In the genomic region with DNA sequence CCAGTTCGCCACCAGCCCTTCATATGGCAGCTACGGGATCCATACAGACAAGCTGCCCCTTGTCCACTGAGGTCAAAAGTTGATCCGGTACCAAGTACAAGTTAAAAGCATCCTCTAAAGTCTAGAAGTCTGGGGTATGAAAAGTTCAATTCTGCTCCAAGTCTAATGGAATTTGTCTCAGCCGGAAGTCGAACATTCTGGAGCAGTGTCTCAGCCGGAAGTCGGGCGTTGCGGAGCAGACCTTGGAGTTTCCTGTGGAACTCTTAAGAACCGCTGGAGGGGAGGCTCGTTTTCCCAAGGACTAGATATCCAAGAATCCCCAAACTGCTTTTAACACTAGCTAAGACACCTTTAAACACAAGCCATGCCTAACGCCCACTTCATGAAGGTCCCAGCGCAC, we compare ENCODE assay signal across 11 mouse cellular contexts. TPM values are rescaled to one million over a fixed set of nuclear protein-coding genes. Genes with fewer than 3 reads are reported as not detected.
DNase-seq lines count a peak whose midpoint lies in the region; ATAC-seq lines count a peak whose summit lies in the region.
"Had no signal": no experiment of that assay in that cellular context is flagged by ENCODE, and none has a peak within 500 bp of the region (broad histone marks: within the 10 kb centered on the region; RNA-seq: fewer than 3 reads in every experiment).

No protein-coding gene starts in this region.

- ATAC-seq in intestine, embryonic 15.5 days, result no peak
- no peak for ATAC-seq in intestine, embryonic 16.5 days
- ATAC-seq in embryonic facial prominence, embryonic 13.5 days (ENCODE audit: insufficient number of reproducible peaks, insufficient read depth, low FRiP score, low TSS enrichment, low read depth), result no peak
- ATAC-seq in heart, embryonic 16.5 days (replicated peaks; ENCODE audit: extremely low read depth, insufficient read depth, low FRiP score), result no peak
- no peak for ATAC-seq in lung, embryonic 15.5 days (ENCODE audit: borderline replicate concordance, extremely low read depth, low FRiP score, low TSS enrichment)
- ATAC-seq: forebrain, embryonic 14.5 days; inflammation-experienced regulatory T-cells, adult 6 months had no signal

- peaks cover 40% of the 10 kb centered on the region for H3K4me1 ChIP-seq in intestine, embryonic 15.5 days (replicated peaks)
- peaks cover 30% of the 10 kb centered on the region for H3K4me1 ChIP-seq in intestine, embryonic 16.5 days (ENCODE audit: control insufficient read depth, insufficient read depth, low read length)
- H3K4me1 ChIP-seq in embryonic facial prominence, embryonic 13.5 days, result peaks cover 32% of the 10 kb centered on the region
- H3K4me1 ChIP-seq in heart, embryonic 16.5 days (ENCODE audit: control insufficient read depth, insufficient read depth, low read length), result peaks cover 41% of the 10 kb centered on the region
- peaks cover 45% of the 10 kb centered on the region for H3K4me1 ChIP-seq in lung, embryonic 15.5 days

- WGBS in intestine, embryonic 15.5 days, result 64% methylated on average over 13 of the region's 13 CpGs
- WGBS in intestine, embryonic 16.5 days, result 74% methylated on average over 13 of the region's 13 CpGs
- 57% methylated on average over 13 of the region's 13 CpGs for WGBS in embryonic facial prominence, embryonic 13.5 days
- 66% methylated on average over 13 of the region's 13 CpGs for WGBS in heart, embryonic 16.5 days
- 55% methylated on average over 13 of the region's 13 CpGs for WGBS in lung, embryonic 15.5 days

- no peak overlapping the region for H3K9ac ChIP-seq in intestine, embryonic 15.5 days
- no peak overlapping the region for H3K9ac ChIP-seq in intestine, embryonic 16.5 days (ENCODE audit: low read depth, low read length)
- no peak overlapping the region for H3K9ac ChIP-seq in embryonic facial prominence, embryonic 13.5 days
- no peak overlapping the region for H3K9ac ChIP-seq in heart, embryonic 16.5 days (ENCODE audit: low read length)
- no peak overlapping the region for H3K9ac ChIP-seq in lung, embryonic 15.5 days

- no peak overlapping the region for H3K4me2 ChIP-seq in intestine, embryonic 15.5 days (replicated peaks)
- H3K4me2 ChIP-seq in intestine, embryonic 16.5 days (ENCODE audit: low read depth, low read length), result no peak overlapping the region
- no peak overlapping the region for H3K4me2 ChIP-seq in embryonic facial prominence, embryonic 13.5 days
- H3K4me2 ChIP-seq in heart, embryonic 16.5 days (ENCODE audit: low read depth, low read length), result peak overlapping the region; percentile 16; the same call in 1 of the 2 replicates
- H3K4me2 ChIP-seq in lung, embryonic 15.5 days, result peak overlapping the region; percentile 17; the same call in 1 of the 2 replicates

- H3K4me3 ChIP-seq in intestine, embryonic 15.5 days (replicated peaks), result no peak overlapping the region
- H3K4me3 ChIP-seq in intestine, embryonic 16.5 days (ENCODE audit: low read length), result no peak overlapping the region
- H3K4me3 ChIP-seq in embryonic facial prominence, embryonic 13.5 days, result no peak overlapping the region
- no peak overlapping the region for H3K4me3 ChIP-seq in heart, embryonic 16.5 days (ENCODE audit: low read length)
- H3K4me3 ChIP-seq in lung, embryonic 15.5 days, result no peak overlapping the region
- H3K4me3 ChIP-seq: megakaryocyte, embryonic 14.5 days had no signal

- H3K27me3 ChIP-seq in intestine, embryonic 15.5 days (replicated peaks), result no peaks in the 10 kb centered on the region
- no peaks in the 10 kb centered on the region for H3K27me3 ChIP-seq in intestine, embryonic 16.5 days (replicated peaks; ENCODE audit: control insufficient read depth, insufficient read depth, low read length)
- no peaks in the 10 kb centered on the region for H3K27me3 ChIP-seq in embryonic facial prominence, embryonic 13.5 days
- no peaks in the 10 kb centered on the region for H3K27me3 ChIP-seq in heart, embryonic 16.5 days (ENCODE audit: control insufficient read depth, insufficient read depth, low read length)
- no peaks in the 10 kb centered on the region for H3K27me3 ChIP-seq in lung, embryonic 15.5 days
- H3K27me3 ChIP-seq: megakaryocyte, embryonic 14.5 days had no signal

- H3K9me3 ChIP-seq in intestine, embryonic 15.5 days, result no peaks in the 10 kb centered on the region
- no peaks in the 10 kb centered on the region for H3K9me3 ChIP-seq in intestine, embryonic 16.5 days (ENCODE audit: control insufficient read depth, low read length)
- peaks cover 5% of the 10 kb centered on the region; the same call in 1 of the 2 replicates for H3K9me3 ChIP-seq in embryonic facial prominence, embryonic 13.5 days
- H3K9me3 ChIP-seq in heart, embryonic 16.5 days (replicated peaks; ENCODE audit: control insufficient read depth, low read length), result peaks cover 6% of the 10 kb centered on the region
- H3K9me3 ChIP-seq in lung, embryonic 15.5 days, result no peaks in the 10 kb centered on the region

- H3K27ac ChIP-seq in intestine, embryonic 15.5 days, result 0 out of 2 replicates have a peak overlapping the region, but pooled peaks have one; percentile 22
- H3K27ac ChIP-seq in intestine, embryonic 16.5 days (ENCODE audit: low read length), result no peak overlapping the region
- H3K27ac ChIP-seq in embryonic facial prominence, embryonic 13.5 days, result peak overlapping the region; percentile 19; the same call in 1 of the 2 replicates
- peak overlapping the region; percentile 22 for H3K27ac ChIP-seq in heart, embryonic 16.5 days (ENCODE audit: low read length)
- H3K27ac ChIP-seq in lung, embryonic 15.5 days, result peak overlapping the region; percentile 59; the same call in 1 of the 2 replicates

- no peak for DNase-seq in left cerebral cortex, adult 11 months (ENCODE audit: low spot score)
- no peak for DNase-seq in urinary bladder, adult 18-20 months (ENCODE audit: low spot score in 2 of 2)
- DNase-seq: gastrocnemius, postnatal 36 days had no signal

- peaks cover 3% of the 10 kb centered on the region; the same call in 1 of the 2 replicates for H3K36me3 ChIP-seq in intestine, embryonic 15.5 days
- no peaks in the 10 kb centered on the region for H3K36me3 ChIP-seq in intestine, embryonic 16.5 days (ENCODE audit: control insufficient read depth, insufficient read depth, low read length)
- H3K36me3 ChIP-seq in embryonic facial prominence, embryonic 13.5 days, result peaks cover 21% of the 10 kb centered on the region
- peaks cover 4% of the 10 kb centered on the region; the same call in 1 of the 2 replicates for H3K36me3 ChIP-seq in heart, embryonic 16.5 days (ENCODE audit: control insufficient read depth, insufficient read depth)
- no peaks in the 10 kb centered on the region for H3K36me3 ChIP-seq in lung, embryonic 15.5 days

RNA-seq across cellular contexts. Expression of gene Tram2, which starts 8.4 kb away (rescaled TPM):
- 6.4 and 6.9 TPM in 2 replicates for polyA plus RNA-seq in intestine, embryonic 15.5 days (2015; fragmentation: Nextera tagmentation; extraction: Ambion mirVana)
- polyA plus RNA-seq in intestine, embryonic 16.5 days (2015; fragmentation: Nextera tagmentation; extraction: Ambion mirVana), result 5.3 and 6.3 TPM in 2 replicates
- polyA plus RNA-seq in embryonic facial prominence, embryonic 13.5 days (2015; fragmentation: Nextera tagmentation; extraction: Ambion mirVana), result 9.1 and 11.2 TPM in 2 replicates
- 3.3 and 3.6 TPM in 2 replicates for polyA plus RNA-seq in heart, embryonic 16.5 days (2015; fragmentation: Nextera tagmentation; extraction: Ambion mirVana)
- 7.3 and 8.0 TPM in 2 replicates for polyA plus RNA-seq in lung, embryonic 15.5 days (2015; fragmentation: Nextera tagmentation; extraction: Ambion mirVana)

Comparison
In these comparisons a context has a peak if more than half of its experiments do, and no peak if none do; other contexts are left out.
1. H3K4me2 ChIP-seq: peak in heart, embryonic 16.5 days (single experiment) and lung, embryonic 15.5 days (single experiment); none in intestine, embryonic 15.5 days (single experiment), intestine, embryonic 16.5 days (single experiment) and embryonic facial prominence, embryonic 13.5 days (single experiment).